Mouse (Mus musculus) small intestine, adult 2 months (tissue): Measurements from ENCODE around the gene Ralgapa1.

Experiments
- CTCF ChIP-seq: fragments of 200-500 bp; IDR thresholded peaks from 2 replicates; pipeline ENCODE4 v1.5.1; 2012; ENCODE audit warnings: low read depth, mild to moderate bottlenecking, control low read depth, inconsistent platforms, low read length, moderate library complexity, mixed read lengths; ENCODE audit not compliant: insufficient replicate concordance, insufficient read length; ENCODE audit errors: extremely low read depth
- POLR2A ChIP-seq: fragments of 200-500 bp; IDR thresholded peaks from 2 replicates; pipeline ENCODE4 v1.6.1; 2012; ENCODE audit warnings: low read depth, mild to moderate bottlenecking, control low read depth, inconsistent platforms, low read length, moderate library complexity

- TF ChIP-seq POLR2A, result no peak
- TF ChIP-seq CTCF, result no peak
Measured at GRCm38 (mm10) chr12:55571661-55572060, 249.3 kb downstream of the Ralgapa1 start.
